Mouse (Mus musculus): ENCODE measurements at regions not wholly inside any gene's neighbourhood (a gene's known extent, or its start where the extent isn't known, plus 50 kb on each side); places are given as distances from the start of the nearest gene placed in this dataset.

- Histone ChIP-seq H3K4me3 (no peak overlapping the region), H3K4me1 (replicated peaks) (peaks cover 4% of the 10 kb centered on the region; the same call in 1 of the 2 replicates), H3K27ac (no peak overlapping the region), H3K9me3 (no peaks in the 10 kb centered on the region), H3K27me3 (ENCODE audit: insufficient read depth, poor library complexity, severe bottlenecking) (no peaks in the 10 kb centered on the region), H3K36me3 (no peaks in the 10 kb centered on the region)
- WGBS = 95% methylated on average over 4 of the region's 4 CpGs
- no peak for DNase-seq (ENCODE audit: low spot score)
Measured at GRCm38 (mm10) chr2:75352564-75352963, 306.5 kb upstream of the Hnrnpa3 start.

DNA sequence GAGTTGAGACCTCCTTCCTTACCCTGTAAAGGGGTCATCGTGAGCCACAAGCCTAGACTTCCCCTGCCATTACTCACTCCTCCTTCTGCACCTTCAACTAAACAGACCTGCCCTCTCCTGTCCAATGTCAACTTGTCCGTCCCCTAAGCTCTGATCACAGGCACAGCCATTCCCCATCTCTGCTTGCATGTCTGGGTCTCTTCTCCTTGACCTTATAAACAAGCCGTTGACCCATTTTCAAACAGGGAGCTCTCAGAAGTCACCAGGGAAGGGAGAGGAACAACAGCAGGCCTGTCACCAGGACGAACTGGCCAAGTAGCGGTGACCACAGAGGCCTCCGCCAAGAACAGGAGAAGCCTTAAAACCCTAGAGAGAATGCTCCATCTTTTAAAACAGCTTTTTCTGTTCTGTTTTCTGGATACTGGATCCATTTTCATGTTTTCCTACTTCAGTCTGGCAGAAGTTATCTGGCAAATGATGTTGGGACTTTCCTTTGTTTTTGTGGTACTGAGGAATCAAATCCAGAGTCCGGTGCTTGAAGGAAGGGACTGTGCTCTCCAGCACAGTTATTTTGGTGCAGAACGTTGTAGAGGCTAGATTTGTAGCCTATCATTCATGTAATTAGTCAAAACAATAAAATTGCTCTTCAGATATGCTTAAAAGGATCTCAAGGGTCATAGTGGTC is 302.2 kb upstream of the Hnrnpa3 start:
- Histone ChIP-seq H3K4me1 (replicated peaks) (peaks cover 4% of the 10 kb centered on the region; the same call in 1 of the 2 replicates), H3K4me3 (no peak overlapping the region), H3K27ac (no peak overlapping the region), H3K27me3 (ENCODE audit: insufficient read depth, poor library complexity, severe bottlenecking) (no peaks in the 10 kb centered on the region), H3K36me3 (no peaks in the 10 kb centered on the region), H3K9me3 (no peaks in the 10 kb centered on the region)
- DNase-seq (ENCODE audit: low spot score) = no peak
- WGBS = 73% methylated on average over 8 of the region's 8 CpGs

- H3K4me3 ChIP-seq = no peak overlapping the region
- no peak for DNase-seq (ENCODE audit: low spot score)
- WGBS = 79% methylated on average over 2 of the region's 2 CpGs
- no peak overlapping the region for H3K27ac ChIP-seq
- H3K36me3 ChIP-seq = no peaks in the 10 kb centered on the region
- no peaks in the 10 kb centered on the region for H3K9me3 ChIP-seq
- peaks cover 4% of the 10 kb centered on the region; the same call in 1 of the 2 replicates for H3K4me1 ChIP-seq (replicated peaks)
- H3K27me3 ChIP-seq (ENCODE audit: insufficient read depth, poor library complexity, severe bottlenecking) = no peaks in the 10 kb centered on the region
Measured at GRCm38 (mm10) chr2:75357516-75357915, 301.5 kb upstream of the Hnrnpa3 start.

GRCm38 (mm10) chr2:75360936-75361335 is 298.1 kb upstream of the Hnrnpa3 start:
- Histone ChIP-seq H3K4me3 (no peak overlapping the region), H3K9me3 (no peaks in the 10 kb centered on the region), H3K36me3 (no peaks in the 10 kb centered on the region), H3K4me1 (replicated peaks) (no peaks in the 10 kb centered on the region), H3K27ac (no peak overlapping the region), H3K27me3 (ENCODE audit: insufficient read depth, poor library complexity, severe bottlenecking) (no peaks in the 10 kb centered on the region)
- 86% methylated on average over 3 of the region's 3 CpGs for WGBS
- no peak for DNase-seq (ENCODE audit: low spot score)

DNA sequence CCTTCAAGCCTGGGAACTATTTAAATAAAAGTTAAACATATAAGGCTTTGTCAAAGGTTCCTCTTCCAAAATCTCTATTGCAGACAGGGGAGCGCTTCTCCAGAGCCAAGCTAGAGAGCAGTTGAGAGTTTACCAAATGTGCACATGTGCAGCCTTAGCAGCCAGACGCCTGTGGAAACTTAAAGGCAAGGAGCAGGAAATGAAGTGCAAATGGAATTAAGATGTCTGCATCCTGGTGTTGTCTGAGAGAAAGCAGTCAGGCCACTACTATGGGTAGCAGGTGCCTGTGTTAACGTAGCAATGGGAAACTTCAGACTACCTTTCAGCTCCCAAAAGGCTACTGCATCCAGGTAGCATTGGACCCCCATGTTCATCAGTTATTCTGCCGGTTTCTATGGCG is 282.4 kb upstream of the Hnrnpa3 start:
- Histone ChIP-seq H3K9me3 (no peaks in the 10 kb centered on the region), H3K4me1 (replicated peaks) (no peaks in the 10 kb centered on the region), H3K36me3 (no peaks in the 10 kb centered on the region), H3K27ac (no peak overlapping the region; the same call in 1 of the 2 replicates), H3K27me3 (ENCODE audit: insufficient read depth, poor library complexity, severe bottlenecking) (no peaks in the 10 kb centered on the region), H3K4me3 (no peak overlapping the region)
- 86% methylated on average over 5 of the region's 5 CpGs for WGBS
- DNase-seq (ENCODE audit: low spot score) = no peak

DNA sequence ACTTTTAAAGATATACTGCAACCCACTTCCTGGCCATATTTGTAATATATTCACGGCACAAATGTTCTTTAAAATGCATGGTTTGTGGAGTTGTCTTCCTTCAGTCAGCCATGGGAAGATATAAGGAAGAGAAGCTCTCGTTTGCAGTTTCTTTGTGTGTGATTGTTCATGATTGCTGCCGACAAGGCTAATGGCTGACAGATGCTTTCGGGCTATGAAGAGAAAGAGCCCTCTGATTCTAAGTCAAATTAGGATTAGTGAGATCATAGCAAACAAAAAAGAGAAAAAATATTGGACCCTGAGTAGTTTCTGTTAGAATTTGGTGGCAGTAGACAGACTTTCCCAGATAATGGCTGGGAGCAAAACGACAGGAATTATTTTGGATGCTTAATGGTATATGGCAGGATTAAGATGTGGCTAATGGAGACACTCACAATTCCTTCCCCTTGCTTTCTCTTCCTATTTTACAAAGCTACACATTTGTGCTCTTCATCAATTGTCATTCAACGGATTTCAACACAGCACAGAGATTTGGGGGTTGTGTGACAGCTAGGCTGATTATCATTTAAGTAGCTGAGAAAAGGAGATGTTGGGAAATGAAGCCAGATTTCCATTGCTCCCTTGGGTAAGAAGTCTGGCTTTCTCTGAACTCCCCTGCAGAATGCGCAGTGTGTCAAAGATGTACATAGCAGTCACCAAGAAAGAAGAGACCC is 273.4 kb upstream of the Hnrnpa3 start:
- Histone ChIP-seq H3K27me3 (ENCODE audit: insufficient read depth, poor library complexity, severe bottlenecking) (no peaks in the 10 kb centered on the region), H3K27ac (no peak overlapping the region; the same call in 1 of the 2 replicates)
- DNase-seq (ENCODE audit: low spot score) = no peak

DNA sequence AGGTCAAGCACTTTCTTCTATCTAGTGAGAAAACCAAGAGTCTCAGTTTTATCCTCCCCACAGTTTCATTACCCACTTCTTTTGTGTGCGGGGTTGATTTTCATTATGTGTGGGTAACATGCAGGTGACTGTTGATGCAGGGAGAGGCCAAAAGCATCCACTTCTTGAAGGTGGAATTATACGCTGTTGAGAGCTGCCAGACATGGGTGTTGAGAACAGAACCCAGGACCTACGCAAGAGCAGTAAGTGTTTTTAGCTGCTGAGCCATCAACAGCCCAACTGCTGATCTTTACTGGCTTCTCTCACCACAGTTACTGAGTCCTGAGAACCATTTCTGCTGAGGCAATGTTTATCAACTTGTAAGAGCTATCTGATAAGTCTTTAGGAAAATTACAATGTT is 272.4 kb upstream of the Hnrnpa3 start:
- Histone ChIP-seq H3K4me3 (no peak overlapping the region), H3K36me3 (no peaks in the 10 kb centered on the region), H3K27me3 (ENCODE audit: insufficient read depth, poor library complexity, severe bottlenecking) (no peaks in the 10 kb centered on the region), H3K4me1 (replicated peaks) (no peaks in the 10 kb centered on the region), H3K27ac (no peak overlapping the region), H3K9me3 (no peaks in the 10 kb centered on the region)
- no peak for DNase-seq (ENCODE audit: low spot score)
- WGBS = 91% methylated on average over 3 of the region's 3 CpGs

More for the DNA sequence above, 273.4 kb upstream of the Hnrnpa3 start:
- Histone ChIP-seq H3K9me3 (no peaks in the 10 kb centered on the region), H3K4me3 (no peak overlapping the region), H3K36me3 (no peaks in the 10 kb centered on the region), H3K4me1 (replicated peaks) (no peaks in the 10 kb centered on the region)
- WGBS = 73% methylated on average over 7 of the region's 7 CpGs

GRCm38 (mm10) chr2:75392041-75392440 is 267.0 kb upstream of the Hnrnpa3 start:
- no peak for DNase-seq (ENCODE audit: low spot score)

DNA sequence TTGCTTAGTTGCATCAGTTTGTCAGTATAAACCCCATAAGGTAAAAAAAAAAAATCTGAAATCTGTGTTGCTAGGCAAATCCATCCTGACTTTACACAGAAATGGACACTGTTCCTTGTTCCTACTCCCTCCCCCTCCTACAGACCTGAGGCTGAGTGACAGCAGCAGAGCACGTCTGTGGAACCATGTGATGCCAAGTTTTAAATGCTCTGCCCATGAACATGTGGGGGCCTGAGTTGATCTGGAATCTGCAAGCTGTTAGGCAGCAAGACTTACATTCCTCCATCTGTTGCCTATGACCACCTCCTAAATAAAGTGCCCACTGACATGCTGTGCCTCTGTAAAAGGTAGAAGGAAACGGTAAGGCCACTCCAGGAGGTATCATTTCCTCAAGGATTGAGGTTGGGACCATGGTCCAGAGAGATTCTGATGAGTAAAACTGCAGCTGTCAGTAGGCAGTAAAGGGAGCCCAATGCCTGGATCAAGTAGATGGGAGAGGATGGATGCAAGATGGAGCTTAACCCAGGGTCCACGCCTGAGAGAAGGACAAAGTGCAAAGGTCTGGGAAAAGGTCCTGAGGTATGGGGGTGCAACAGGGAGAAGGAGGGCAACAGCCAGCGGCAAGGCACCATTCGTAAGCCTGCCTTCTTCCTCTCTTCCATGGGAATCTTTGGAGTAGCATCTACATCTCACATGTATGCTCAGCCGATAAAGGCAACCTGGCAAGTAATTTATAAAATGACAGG is 264.0 kb upstream of the Hnrnpa3 start:
- H3K4me3 ChIP-seq = no peak overlapping the region
- H3K27me3 ChIP-seq (ENCODE audit: insufficient read depth, poor library complexity, severe bottlenecking) = no peaks in the 10 kb centered on the region
- no peak for DNase-seq (ENCODE audit: low spot score)
- 0 out of 2 replicates have a peak, but pooled peaks cover 4% of the 10 kb centered on the region for H3K4me1 ChIP-seq (replicated peaks)
- H3K27ac ChIP-seq = no peak overlapping the region
- WGBS = 76% methylated on average over 6 of the region's 6 CpGs
- no peaks in the 10 kb centered on the region for H3K36me3 ChIP-seq
- no peaks in the 10 kb centered on the region for H3K9me3 ChIP-seq

More at GRCm38 (mm10) chr2:75392041-75392440, 267.0 kb upstream of the Hnrnpa3 start:
- H3K9me3 ChIP-seq = no peaks in the 10 kb centered on the region
- 82% methylated on average over 3 of the region's 3 CpGs for WGBS
- H3K27ac ChIP-seq = no peak overlapping the region
- H3K27me3 ChIP-seq (ENCODE audit: insufficient read depth, poor library complexity, severe bottlenecking) = no peaks in the 10 kb centered on the region
- H3K36me3 ChIP-seq = no peaks in the 10 kb centered on the region
- H3K4me1 ChIP-seq (replicated peaks) = 0 out of 2 replicates have a peak, but pooled peaks cover 4% of the 10 kb centered on the region
- H3K4me3 ChIP-seq = no peak overlapping the region

GRCm38 (mm10) chr2:75396016-75396415 is 263.0 kb upstream of the Hnrnpa3 start:
- Histone ChIP-seq H3K36me3 (no peaks in the 10 kb centered on the region), H3K4me3 (no peak overlapping the region), H3K27me3 (ENCODE audit: insufficient read depth, poor library complexity, severe bottlenecking) (no peaks in the 10 kb centered on the region), H3K27ac (no peak overlapping the region), H3K9me3 (no peaks in the 10 kb centered on the region), H3K4me1 (replicated peaks) (0 out of 2 replicates have a peak, but pooled peaks cover 4% of the 10 kb centered on the region)
- DNase-seq (ENCODE audit: low spot score) = no peak
- 74% methylated on average over 2 of the region's 2 CpGs for WGBS

DNA sequence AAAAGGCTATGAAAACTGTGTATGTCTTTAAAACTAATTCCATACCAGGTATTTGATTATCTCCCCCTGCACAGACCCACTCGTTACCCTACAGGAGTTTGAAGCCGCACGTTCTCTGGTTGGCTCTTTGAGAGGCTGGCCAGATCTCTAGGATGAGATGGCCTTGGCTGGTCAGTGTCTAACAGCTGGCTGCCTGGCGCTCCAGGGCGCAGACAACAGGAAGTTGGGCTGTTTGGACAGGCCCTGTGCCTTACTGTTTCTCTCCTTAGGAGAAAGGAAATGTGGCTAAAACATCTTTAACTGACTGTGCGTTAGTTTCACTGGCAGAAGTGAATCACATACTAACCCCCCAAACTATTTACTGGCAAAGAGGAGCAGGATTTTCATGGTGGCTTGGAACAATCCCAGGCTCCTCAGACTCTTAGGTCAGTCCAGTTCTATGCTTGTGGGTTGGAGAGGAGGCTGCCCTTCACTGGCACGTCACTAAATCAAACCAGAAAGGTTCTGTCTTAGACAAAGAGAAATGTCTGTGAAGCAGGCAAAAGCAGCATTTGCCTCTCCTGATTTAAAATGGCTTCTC is 258.7 kb upstream of the Hnrnpa3 start:
- Histone ChIP-seq H3K4me3 (no peak overlapping the region), H3K36me3 (no peaks in the 10 kb centered on the region), H3K9me3 (no peaks in the 10 kb centered on the region), H3K27me3 (ENCODE audit: insufficient read depth, poor library complexity, severe bottlenecking) (no peaks in the 10 kb centered on the region), H3K4me1 (replicated peaks) (0 out of 2 replicates have a peak, but pooled peaks cover 4% of the 10 kb centered on the region), H3K27ac (no peak overlapping the region)
- no peak for DNase-seq (ENCODE audit: low spot score)
- 84% methylated on average over 7 of the region's 7 CpGs for WGBS

DNA sequence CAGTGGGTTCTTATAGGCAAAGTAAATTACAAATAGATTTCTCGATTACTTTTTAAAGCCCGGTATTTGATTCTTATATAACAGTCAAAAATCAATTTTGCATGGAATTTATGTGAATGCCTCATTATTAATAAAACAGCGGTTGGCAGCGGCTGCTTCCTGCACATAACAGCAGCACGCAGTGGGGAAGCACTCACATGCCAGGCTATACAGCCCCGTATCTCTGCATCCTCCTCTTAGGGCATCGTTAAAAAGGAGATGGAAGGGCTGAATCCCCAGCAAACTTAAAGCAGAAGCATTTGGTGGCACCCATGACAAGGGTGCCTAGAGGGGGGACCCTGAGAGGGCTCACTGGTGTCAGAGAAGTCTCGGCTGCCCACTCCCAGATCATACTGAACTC is 255.3 kb upstream of the Hnrnpa3 start:
- peaks cover 7% of the 10 kb centered on the region; the same call in 1 of the 2 replicates for H3K4me1 ChIP-seq (replicated peaks)
- H3K4me3 ChIP-seq = no peak overlapping the region
- DNase-seq (ENCODE audit: low spot score) = no peak
- H3K27me3 ChIP-seq (ENCODE audit: insufficient read depth, poor library complexity, severe bottlenecking) = no peaks in the 10 kb centered on the region
- no peaks in the 10 kb centered on the region for H3K36me3 ChIP-seq
- H3K27ac ChIP-seq = no peak overlapping the region
- H3K9me3 ChIP-seq = no peaks in the 10 kb centered on the region
- 91% methylated on average over 8 of the region's 8 CpGs for WGBS

All from hindbrain, embryonic 10.5 days (tissue).